Mouse (Mus musculus) megakaryocyte, embryonic 14.5 days (primary cell): Measurements from ENCODE around the gene Bnc1.

ENCODE experiments used
- FLI1 ChIP-seq: IDR thresholded peaks from 2 replicates; pipeline ENCODE4 v1.6.1; 2012; ENCODE audit warnings: low read length, inconsistent platforms, mixed read lengths
- GATA1 ChIP-seq: IDR thresholded peaks from 3 replicates; pipeline ENCODE4 v1.6.1; 2012; ENCODE audit warnings: mixed read lengths, low read length, inconsistent platforms, borderline replicate concordance

- TF ChIP-seq FLI1 (no peak), GATA1 (no peak)
Measured at GRCm38 (mm10) chr7:82033347-82033746, 41.3 kb upstream of the Bnc1 start.
